Mouse (Mus musculus) neural tube, embryonic 14.5 days (tissue): ENCODE measurements around the gene Gm45062. TPM values are rescaled to one million over a fixed set of nuclear protein-coding genes. Genes with fewer than 3 reads are reported as not detected.

Experiments
- ATAC-seq: fragments of 200-750 bp; cut with Nextera tagmentation; 2 replicates; pipeline ENCODE4 v1.8.0; 2017; ENCODE audit warnings: low read depth, mild to moderate bottlenecking, moderate TSS enrichment, moderate library complexity
- H3K27ac ChIP-seq: fragments of 300-500 bp; sonication (generic); 2 replicates; pipeline ENCODE4 v1.5.1; 2014; ENCODE audit warnings: low read depth, mild to moderate bottlenecking, control low read depth, low read length, moderate library complexity, mixed read lengths
- H3K27me3 ChIP-seq: fragments of 300-500 bp; sonication (generic); 2 replicates; pipeline ENCODE4 v1.6.1; 2014; ENCODE audit warnings: low read length; ENCODE audit not compliant: control insufficient read depth, insufficient read depth
- H3K36me3 ChIP-seq: fragments of 300-500 bp; sonication (generic); 2 replicates; pipeline ENCODE4 v1.6.1; 2014; ENCODE audit warnings: low read length, mixed read lengths; ENCODE audit not compliant: control insufficient read depth, insufficient read depth
- H3K4me1 ChIP-seq: fragments of 300-500 bp; sonication (generic); 2 replicates; pipeline ENCODE4 v1.6.1; 2014; ENCODE audit warnings: low read length; ENCODE audit not compliant: control insufficient read depth, insufficient read depth
- H3K4me2 ChIP-seq: fragments of 300-500 bp; sonication (generic); 2 replicates; pipeline ENCODE4 v1.6.1; 2014; ENCODE audit warnings: mild to moderate bottlenecking, low read depth, low read length, control low read depth
- H3K4me3 ChIP-seq: fragments of 300-500 bp; sonication (generic); 2 replicates; pipeline ENCODE4 v1.5.1; 2014; ENCODE audit warnings: low read depth, low read length, control low read depth, mixed read lengths
- H3K9ac ChIP-seq: fragments of 300-500 bp; sonication (generic); replicated peaks from 2 replicates; pipeline ENCODE4 v1.6.1; 2014; ENCODE audit warnings: low read depth, mild to moderate bottlenecking, control low read depth, low read length, mixed read lengths
- H3K9me3 ChIP-seq: fragments of 300-500 bp; sonication (generic); 2 replicates; pipeline ENCODE4 v1.6.1; 2016; ENCODE audit warnings: low read length; ENCODE audit not compliant: control insufficient read depth
- WGBS: fragments of 180-500 bp; shearing (Covaris S2); extraction: QIAGEN DNeasy Blood & Tissue Kit; methylation state at CpG from one replicate; pipeline ENCODE4 v1.1.7; 2014; 5-methylcytosine and 5-hydroxymethylcytosine counted together
- polyA plus RNA-seq: library from polyadenylated mRNA; unstranded; fragments of >200 nt; fragmentation: Nextera tagmentation; extraction: Ambion mirVana; gene quantifications from 2 replicates; pipeline ENCODE4 v1.2.1, GENCODE M21; 2014

The Gm45062 gene
- polyA plus RNA-seq, 1 experiment from 2014 or later, result 7.7 TPM

DNA sequence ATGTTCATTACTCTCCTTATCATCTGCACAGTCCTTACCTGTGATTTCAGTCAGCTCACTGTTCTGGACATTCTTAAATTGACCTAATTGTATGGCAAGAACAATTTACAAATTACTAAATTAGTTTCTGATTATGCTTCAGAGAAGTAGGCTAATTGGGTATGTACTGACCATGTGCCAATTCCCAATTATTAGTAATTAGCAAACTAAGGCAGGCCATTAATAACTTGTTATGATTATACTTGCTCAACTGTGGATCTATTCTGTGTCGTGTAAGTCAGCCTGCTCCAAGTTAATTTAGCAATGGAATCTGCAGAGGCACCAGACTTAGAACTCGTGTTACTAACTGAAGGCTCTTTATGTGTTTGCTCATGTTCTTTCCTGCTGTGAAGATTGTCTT is 113.8 kb downstream of the Gm45062 start:
- no peak overlapping the region for H3K4me2 ChIP-seq
- no peak overlapping the region for H3K27ac ChIP-seq
- H3K4me1 ChIP-seq, result no peaks in the 10 kb centered on the region
- WGBS, result 53% methylated on average over 2 of the region's 2 CpGs
- no peaks in the 10 kb centered on the region for H3K9me3 ChIP-seq
- no peaks in the 10 kb centered on the region for H3K36me3 ChIP-seq
- ATAC-seq, result no peak
- H3K27me3 ChIP-seq, result no peaks in the 10 kb centered on the region
- H3K9ac ChIP-seq, result no peak overlapping the region
- H3K4me3 ChIP-seq, result no peak overlapping the region

DNA sequence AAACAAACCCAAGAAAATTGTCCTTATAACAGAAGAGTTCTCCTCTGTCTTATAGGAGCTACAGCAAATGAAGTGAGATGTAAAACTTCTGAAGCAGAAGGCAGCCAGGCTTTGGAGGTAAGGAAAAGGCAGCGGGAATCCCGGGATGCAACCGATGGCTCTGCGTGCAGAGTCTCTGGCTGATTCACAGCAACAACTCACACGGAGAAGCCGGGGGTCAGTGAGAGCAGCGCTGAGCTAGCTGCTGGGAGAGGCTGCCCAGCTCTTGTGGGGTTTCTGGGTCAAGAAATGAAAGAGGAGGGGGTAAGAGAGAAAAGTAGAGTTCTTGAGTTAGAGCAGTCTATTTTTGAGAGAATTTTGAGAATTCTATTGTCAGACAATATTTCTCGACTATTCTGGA is 114.6 kb downstream of the Gm45062 start:
- Histone ChIP-seq H3K36me3 (no peaks in the 10 kb centered on the region), H3K4me1 (no peaks in the 10 kb centered on the region), H3K4me3 (no peak overlapping the region), H3K9ac (no peak overlapping the region), H3K9me3 (no peaks in the 10 kb centered on the region), H3K27ac (no peak overlapping the region), H3K27me3 (no peaks in the 10 kb centered on the region), H3K4me2 (no peak overlapping the region)
- ATAC-seq, result no peak
- WGBS, result 53% methylated on average over 8 of the region's 8 CpGs

DNA sequence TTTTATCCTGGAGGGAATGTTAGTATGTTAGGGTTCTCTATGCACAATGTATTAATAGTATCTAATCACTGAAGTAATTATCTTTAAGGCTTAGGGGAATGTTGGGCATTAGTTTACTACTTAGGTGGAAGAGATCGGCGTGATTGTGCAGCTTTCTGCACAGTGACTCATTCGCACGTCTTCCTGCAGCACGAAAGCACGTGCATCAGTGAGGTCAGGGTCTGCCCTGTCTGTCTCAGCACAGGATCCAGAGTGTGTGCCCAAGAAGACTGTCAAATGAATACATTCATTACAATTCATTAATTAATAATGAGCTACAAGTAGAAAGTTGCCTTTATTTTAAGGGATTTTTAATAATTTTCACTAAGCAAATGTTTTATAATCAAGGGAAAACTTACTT is 115.0 kb downstream of the Gm45062 start:
- no peak overlapping the region for H3K4me2 ChIP-seq
- no peak for ATAC-seq
- WGBS, result 86% methylated on average over 6 of the region's 6 CpGs

DNA sequence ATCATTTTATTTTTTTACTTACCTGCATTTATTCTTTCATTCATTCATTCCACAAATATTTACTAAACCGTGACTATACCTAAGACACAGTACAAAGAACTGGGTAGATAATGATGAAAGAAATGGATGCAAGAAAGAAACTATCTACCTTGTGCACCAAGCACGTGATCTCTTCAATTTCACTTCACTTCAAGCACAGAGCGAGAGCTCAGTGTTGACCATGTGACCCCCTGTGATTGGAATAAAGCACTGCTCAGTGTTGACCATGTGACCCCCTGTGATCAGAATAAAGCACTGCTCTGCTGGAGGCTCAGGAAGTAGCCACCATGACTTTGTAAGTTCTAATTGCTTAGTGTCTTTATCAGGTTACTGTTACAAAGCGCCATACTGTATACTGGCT is 115.5 kb downstream of the Gm45062 start:
- Histone ChIP-seq H3K36me3 (no peaks in the 10 kb centered on the region), H3K4me2 (no peak overlapping the region), H3K9ac (no peak overlapping the region), H3K4me3 (no peak overlapping the region), H3K27ac (no peak overlapping the region), H3K4me1 (no peaks in the 10 kb centered on the region), H3K9me3 (no peaks in the 10 kb centered on the region), H3K27me3 (no peaks in the 10 kb centered on the region)
- 88% methylated on average over 4 of the region's 4 CpGs for WGBS
- no peak for ATAC-seq

More for the DNA sequence above, 115.0 kb downstream of the Gm45062 start:
- Histone ChIP-seq H3K4me1 (no peaks in the 10 kb centered on the region), H3K9ac (no peak overlapping the region), H3K4me3 (no peak overlapping the region), H3K27me3 (no peaks in the 10 kb centered on the region), H3K27ac (no peak overlapping the region), H3K9me3 (no peaks in the 10 kb centered on the region), H3K36me3 (no peaks in the 10 kb centered on the region)

DNA sequence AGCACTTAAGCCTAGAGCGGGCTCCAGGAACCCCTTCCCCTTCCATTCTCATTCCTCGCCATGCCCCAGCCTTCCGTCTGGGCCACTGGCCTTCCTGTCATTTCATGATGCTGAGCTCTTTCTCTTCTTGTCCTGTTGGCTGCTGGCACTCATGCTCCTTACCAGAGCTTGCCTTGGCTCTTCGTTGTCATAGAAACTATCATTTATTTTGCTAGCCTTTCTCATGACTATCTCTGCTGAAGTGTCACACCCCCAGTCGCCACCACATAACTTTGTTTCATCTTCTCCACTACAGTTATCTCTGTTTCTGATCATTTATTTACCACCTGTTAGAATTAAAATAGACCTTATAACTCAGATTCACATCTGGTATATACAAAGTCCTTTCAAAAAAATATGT is 117.1 kb downstream of the Gm45062 start:
- no peak for ATAC-seq
- WGBS, result 95% methylated on average over 5 of the region's 5 CpGs
- H3K4me2 ChIP-seq, result no peak overlapping the region
- no peak overlapping the region for H3K9ac ChIP-seq
- no peak overlapping the region for H3K4me3 ChIP-seq
- no peaks in the 10 kb centered on the region for H3K4me1 ChIP-seq
- no peaks in the 10 kb centered on the region for H3K9me3 ChIP-seq
- no peaks in the 10 kb centered on the region for H3K27me3 ChIP-seq
- H3K36me3 ChIP-seq, result no peaks in the 10 kb centered on the region
- H3K27ac ChIP-seq, result no peak overlapping the region

DNA sequence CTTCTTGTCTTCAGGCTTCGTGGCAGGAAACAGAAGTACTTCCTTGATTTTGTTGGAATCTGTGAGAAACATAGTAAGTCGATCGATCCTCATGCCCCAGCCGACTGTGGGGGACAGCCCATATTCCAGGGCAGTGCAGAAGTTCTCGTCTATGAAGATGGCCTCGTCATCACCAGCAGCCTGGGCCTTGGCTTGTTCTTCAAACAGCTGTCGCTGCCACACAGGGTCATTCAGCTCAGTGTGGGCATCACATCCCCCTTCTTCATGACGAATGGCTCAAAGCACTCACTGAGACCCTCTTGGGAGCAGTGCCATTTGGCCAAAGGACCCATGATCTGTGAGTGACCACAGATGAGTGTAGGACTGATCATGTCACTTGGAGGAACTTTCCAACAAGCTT is 118.4 kb downstream of the Gm45062 start:
- Histone ChIP-seq H3K27me3 (no peaks in the 10 kb centered on the region), H3K4me2 (no peak overlapping the region), H3K9me3 (no peaks in the 10 kb centered on the region), H3K4me3 (no peak overlapping the region), H3K9ac (no peak overlapping the region), H3K36me3 (no peaks in the 10 kb centered on the region), H3K4me1 (no peaks in the 10 kb centered on the region), H3K27ac (no peak overlapping the region)
- no peak for ATAC-seq
- 91% methylated on average over 8 of the region's 8 CpGs for WGBS

- H3K9me3 ChIP-seq, result no peaks in the 10 kb centered on the region
- H3K27me3 ChIP-seq, result no peaks in the 10 kb centered on the region
- no peak overlapping the region for H3K9ac ChIP-seq
- WGBS, result 99% methylated on average over 2 of the region's 2 CpGs
- no peak overlapping the region for H3K4me2 ChIP-seq
- H3K27ac ChIP-seq, result no peak overlapping the region
- H3K36me3 ChIP-seq, result no peaks in the 10 kb centered on the region
- H3K4me3 ChIP-seq, result no peak overlapping the region
- ATAC-seq, result no peak
- no peaks in the 10 kb centered on the region for H3K4me1 ChIP-seq
These were observed 130.1 kb downstream of the Gm45062 start for GRCm38 (mm10) chr6:8389307-8389706.

DNA sequence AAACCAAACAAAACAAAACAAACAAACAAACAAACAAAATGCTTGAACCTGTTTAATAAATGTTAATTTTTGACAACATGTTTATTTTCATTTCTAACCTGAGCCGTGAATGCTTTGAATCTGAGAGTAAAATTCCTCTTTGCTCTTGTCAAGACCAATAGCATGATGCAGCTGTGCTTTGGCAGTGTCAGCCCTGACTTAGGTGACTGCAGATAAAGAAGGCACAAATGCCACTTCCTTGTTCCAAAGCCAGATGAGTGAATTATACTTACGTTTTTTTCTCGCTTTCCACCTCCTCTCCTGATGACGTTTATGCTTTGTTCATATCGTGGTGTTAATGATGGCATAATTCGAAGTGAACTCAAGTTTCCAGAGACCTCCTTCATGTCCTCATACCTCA is 131.0 kb downstream of the Gm45062 start:
- H3K4me2 ChIP-seq, result no peak overlapping the region
- WGBS, result 95% methylated on average over 6 of the region's 6 CpGs
- no peaks in the 10 kb centered on the region for H3K36me3 ChIP-seq
- H3K9me3 ChIP-seq, result no peaks in the 10 kb centered on the region
- no peak overlapping the region for H3K9ac ChIP-seq
- no peak overlapping the region for H3K4me3 ChIP-seq
- ATAC-seq, result no peak
- no peak overlapping the region for H3K27ac ChIP-seq
- 0 out of 2 replicates have a peak, but pooled peaks cover 3% of the 10 kb centered on the region for H3K4me1 ChIP-seq
- no peaks in the 10 kb centered on the region for H3K27me3 ChIP-seq

DNA sequence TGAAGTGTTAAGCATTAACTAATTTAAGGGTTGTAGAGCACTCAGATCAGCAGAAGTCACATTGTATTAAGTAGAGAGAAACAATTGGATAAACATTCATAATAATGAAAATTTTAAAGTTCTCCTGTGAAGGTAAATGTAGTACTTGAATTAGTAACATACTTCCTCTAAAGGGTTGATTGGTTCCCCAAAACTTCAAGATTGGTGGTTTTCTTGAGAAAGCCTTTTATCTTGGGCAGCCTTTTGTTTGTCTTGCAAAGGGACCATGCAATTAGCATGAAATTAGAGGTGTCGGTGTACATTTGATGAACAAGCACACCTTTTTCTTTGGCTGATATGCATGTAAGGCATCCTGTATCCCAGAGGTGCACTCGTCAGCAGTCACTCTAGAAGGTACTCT is 131.7 kb downstream of the Gm45062 start:
- H3K4me2 ChIP-seq, result no peak overlapping the region
- no peaks in the 10 kb centered on the region for H3K36me3 ChIP-seq
- 0 out of 2 replicates have a peak, but pooled peaks cover 3% of the 10 kb centered on the region for H3K4me1 ChIP-seq
- no peak overlapping the region for H3K4me3 ChIP-seq
- H3K9ac ChIP-seq, result no peak overlapping the region
- H3K9me3 ChIP-seq, result no peaks in the 10 kb centered on the region
- no peaks in the 10 kb centered on the region for H3K27me3 ChIP-seq
- no peak for ATAC-seq
- 68% methylated on average over 2 of the region's 2 CpGs for WGBS
- no peak overlapping the region for H3K27ac ChIP-seq

DNA sequence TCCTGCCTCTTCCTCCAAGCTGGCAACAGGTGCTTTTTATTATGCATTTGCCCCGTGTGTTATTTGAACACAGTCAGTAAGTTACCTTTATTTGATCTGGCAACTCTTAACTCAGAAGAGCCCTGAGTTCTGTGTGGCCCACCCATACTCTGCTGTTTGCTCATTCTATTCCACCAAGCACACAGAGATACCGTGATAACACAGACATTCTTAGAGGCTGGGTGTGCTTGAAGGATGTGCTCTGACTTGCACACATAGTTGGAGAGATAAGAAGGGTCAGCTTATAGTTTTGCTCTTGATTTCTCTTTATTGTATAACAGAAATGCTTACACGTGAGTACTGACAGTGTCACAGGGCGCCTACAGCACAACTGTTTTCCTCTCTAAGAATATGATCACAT is 133.8 kb downstream of the Gm45062 start:
- no peaks in the 10 kb centered on the region for H3K9me3 ChIP-seq
- no peak overlapping the region for H3K4me3 ChIP-seq
- H3K4me2 ChIP-seq, result no peak overlapping the region
- H3K4me1 ChIP-seq, result 0 out of 2 replicates have a peak, but pooled peaks cover 3% of the 10 kb centered on the region
- H3K27ac ChIP-seq, result no peak overlapping the region
- H3K36me3 ChIP-seq, result no peaks in the 10 kb centered on the region
- H3K27me3 ChIP-seq, result no peaks in the 10 kb centered on the region
- ATAC-seq, result no peak
- whole genome bisulfite sequencing, result 88% methylated on average over 4 of the region's 4 CpGs
- no peak overlapping the region for H3K9ac ChIP-seq
